Mouse (Mus musculus) telencephalon, adult 2 months (tissue): ENCODE data around the gene Prkcsh.

ENCODE experiments used
- DNase-seq: peaks from one replicate; pipeline ENCODE4 v3.0.0-alpha.2; 2011; ENCODE audit warnings: low read depth, low spot score

Prkcsh gene

GRCm38 (mm10) chr9:22049315-22049714 is 46.7 kb downstream of the Prkcsh start:
- no peak for DNase-seq

GRCm38 (mm10) chr9:22049721-22050270 is 47.2 kb downstream of the Prkcsh start:
- no peak for DNase-seq

GRCm38 (mm10) chr9:22050351-22050889 is 47.8 kb downstream of the Prkcsh start:
- DNase-seq, result no peak

GRCm38 (mm10) chr9:22051161-22051957 is 48.8 kb downstream of the Prkcsh start:
- no peak for DNase-seq

GRCm38 (mm10) chr9:22051958-22052254 is 49.3 kb downstream of the Prkcsh start, which contains the start of gene Elavl3:
Elavl3 (minus strand) TSS chr9:22052023.
- DNase-seq, result no peak

GRCm38 (mm10) chr9:22053657-22054056 is 51.1 kb downstream of the Prkcsh start:
- DNase-seq, result no peak

GRCm38 (mm10) chr9:22054411-22055076 is 51.9 kb downstream of the Prkcsh start:
- peak; percentile 80 for DNase-seq

- DNase-seq, result no peak
These were observed 53.1 kb downstream of the Prkcsh start for GRCm38 (mm10) chr9:22055713-22056112.

- no peak for DNase-seq
These were observed 53.8 kb downstream of the Prkcsh start for GRCm38 (mm10) chr9:22056303-22056910.

- no peak for DNase-seq
These were observed 54.5 kb downstream of the Prkcsh start for GRCm38 (mm10) chr9:22057031-22057517.

- DNase-seq, result no peak
These were observed 55.4 kb downstream of the Prkcsh start for GRCm38 (mm10) chr9:22058011-22058424.

- peak; percentile 75 for DNase-seq
These were observed 58.7 kb downstream of the Prkcsh start for GRCm38 (mm10) chr9:22061339-22061738.
